Mouse (Mus musculus): ENCODE measurements around the gene Acod1. TPM values are rescaled to one million over a fixed set of nuclear protein-coding genes. Genes with fewer than 3 reads are reported as not detected.

Gene Acod1
- polyA plus RNA-seq (2021; fragmentation: Nextera tagmentation): not detected in 2 replicates
- long read RNA-seq, experiment 1: 0 reads
- long read RNA-seq, experiment 2: 0 reads

GRCm38 (mm10) chr14:103046677-103047076, at the start of gene Acod1:
Acod1 (plus strand) TSS chr14:103046977.

GRCm38 (mm10) chr14:103069864-103070611, 23.3 kb downstream of the Acod1 start, which contains the start of gene Cln5:
Cln5 (plus strand) TSS chr14:103070216.

GRCm38 (mm10) chr14:103099238-103099933, 52.6 kb downstream of the Acod1 start, which contains the start of gene Fbxl3:
Fbxl3 (minus strand) TSS chr14:103099566.

Other genes starting within 250 kb of the Acod1 start
- 4.5 and 4.8 TPM in 2 replicates for gene Kctd12, start 64.3 kb upstream of the Acod1 start, polyA plus RNA-seq (2021; fragmentation: Nextera tagmentation)
- gene Cln5, start 23.2 kb downstream of the Acod1 start, polyA plus RNA-seq (2021; fragmentation: Nextera tagmentation): 13.4 and 13.5 TPM in 2 replicates
- gene Fbxl3, start 52.6 kb downstream of the Acod1 start, polyA plus RNA-seq (2021; fragmentation: Nextera tagmentation): 12.3 and 26.6 TPM in 2 replicates